Mouse (Mus musculus) urinary bladder, adult 2 months (tissue): ENCODE results near the gene Dcaf5. TPM values are rescaled to one million over a fixed set of nuclear protein-coding genes. Genes with fewer than 3 reads are reported as not detected.

Experiments
- polyA plus RNA-seq: library from polyadenylated mRNA; depleted of rRNA; stranded (reverse); fragments of >200 nt; gene quantifications from 2 replicates; pipeline ENCODE4 v1.2.3, GENCODE M21; 2012; rRNA removed

Gene Dcaf5
- polyA plus RNA-seq, 1 experiment = 21.2 TPM

Other genes starting within 250 kb of the Dcaf5 start
- 435 and 605 TPM in 2 replicates for gene Actn1, start 176.2 kb downstream of the Dcaf5 start, polyA plus RNA-seq
- gene Exd2, start 26.5 kb upstream of the Dcaf5 start, polyA plus RNA-seq = 25.8 and 27.3 TPM in 2 replicates
- 13.2 and 21.2 TPM in 2 replicates for gene Galnt16, start 81.7 kb upstream of the Dcaf5 start, polyA plus RNA-seq
- 32.1 and 33.1 TPM in 2 replicates for gene Slc39a9, start 207.3 kb upstream of the Dcaf5 start, polyA plus RNA-seq
- 112 and 134 TPM in 2 replicates for gene Erh, start 207.7 kb upstream of the Dcaf5 start, polyA plus RNA-seq